Mouse (Mus musculus): ENCODE measurements around the gene Cd244a. TPM values are rescaled to one million over a fixed set of nuclear protein-coding genes. Genes with fewer than 3 reads are reported as not detected.

Cd244a gene
- polyA plus RNA-seq, 1 experiment, result 0.04 TPM

- no peak overlapping the region for H3ac ChIP-seq (ENCODE audit: control insufficient read depth, insufficient read length)
- H3K79me2 ChIP-seq (ENCODE audit: control insufficient read depth, insufficient read depth), result no peaks in the 10 kb centered on the region
- H3K27me3 ChIP-seq (ENCODE audit: control insufficient read depth, insufficient read depth, insufficient read length), result no peaks in the 10 kb centered on the region
Observed at GRCm38 (mm10) chr1:171638686-171639085, 79.7 kb downstream of the Cd244a start.

GRCm38 (mm10) chr1:171640796-171641195 lies 81.8 kb downstream of the Cd244a start:
- Histone ChIP-seq H3K4me3 (no peak overlapping the region), H3K79me2 (ENCODE audit: control insufficient read depth, insufficient read depth) (no peaks in the 10 kb centered on the region), H3K27me3 (ENCODE audit: control insufficient read depth, insufficient read depth, insufficient read length) (no peaks in the 10 kb centered on the region), H3ac (ENCODE audit: control insufficient read depth, insufficient read length) (no peak overlapping the region), H3K4me2 (ENCODE audit: low read depth) (no peak overlapping the region), H3K36me3 (ENCODE audit: control insufficient read depth, insufficient read depth) (no peaks in the 10 kb centered on the region)
- TF ChIP-seq TCF12 (IDR thresholded peaks at IDR 0.05; ENCODE audit: insufficient read depth, poor library complexity, severe bottlenecking) (no peak), USF1 (IDR thresholded peaks at IDR 0.05; ENCODE audit: low read depth) (no peak), CEBPB (IDR thresholded peaks at IDR 0.05; ENCODE audit: insufficient read depth, poor library complexity, severe bottlenecking) (no peak), POLR2AphosphoS2 (IDR thresholded peaks at IDR 0.05; ENCODE audit: insufficient read length, low read depth) (no peak), MYOD1 (IDR thresholded peaks at IDR 0.05; ENCODE audit: control insufficient read depth in 1 of 3, insufficient read length in 2 of 3, low read depth in 2 of 3) (no peak), MYOG (IDR thresholded peaks at IDR 0.05; ENCODE audit: control insufficient read depth in 1 of 3, insufficient read depth in 1 of 3, insufficient read length in 2 of 3, low read depth in 2 of 3) (no peak), REST (IDR thresholded peaks at IDR 0.05; ENCODE audit: insufficient read depth, insufficient read length) (no peak), TCF3 (IDR thresholded peaks at IDR 0.05; ENCODE audit: insufficient read length, low read depth) (no peak), SRF (IDR thresholded peaks at IDR 0.05; ENCODE audit: control insufficient read depth, insufficient read length, low read depth) (no peak), MAX (IDR thresholded peaks at IDR 0.05; ENCODE audit: low read depth) (no peak), E2F4 (IDR thresholded peaks at IDR 0.05; ENCODE audit: insufficient read depth) (no peak), POLR2A (IDR thresholded peaks at IDR 0.05; ENCODE audit: insufficient read length, low read depth) (no peak)

More at GRCm38 (mm10) chr1:171638686-171639085, 79.7 kb downstream of the Cd244a start:
- no peak overlapping the region for H3K4me2 ChIP-seq (ENCODE audit: low read depth)
- H3K36me3 ChIP-seq (ENCODE audit: control insufficient read depth, insufficient read depth), result no peaks in the 10 kb centered on the region
- TF ChIP-seq MAX (IDR thresholded peaks at IDR 0.05; ENCODE audit: low read depth) (no peak), TCF3 (IDR thresholded peaks at IDR 0.05; ENCODE audit: insufficient read length, low read depth) (no peak), TCF12 (IDR thresholded peaks at IDR 0.05; ENCODE audit: insufficient read depth, poor library complexity, severe bottlenecking) (no peak), E2F4 (IDR thresholded peaks at IDR 0.05; ENCODE audit: insufficient read depth) (no peak), USF1 (IDR thresholded peaks at IDR 0.05; ENCODE audit: low read depth) (no peak), MYOG (IDR thresholded peaks at IDR 0.05; ENCODE audit: control insufficient read depth in 1 of 3, insufficient read depth in 1 of 3, insufficient read length in 2 of 3, low read depth in 2 of 3) (no peak), POLR2AphosphoS2 (IDR thresholded peaks at IDR 0.05; ENCODE audit: insufficient read length, low read depth) (no peak), MYOD1 (IDR thresholded peaks at IDR 0.05; ENCODE audit: control insufficient read depth in 1 of 3, insufficient read length in 2 of 3, low read depth in 2 of 3) (no peak), REST (IDR thresholded peaks at IDR 0.05; ENCODE audit: insufficient read depth, insufficient read length) (no peak), SRF (IDR thresholded peaks at IDR 0.05; ENCODE audit: control insufficient read depth, insufficient read length, low read depth) (no peak), CEBPB (IDR thresholded peaks at IDR 0.05; ENCODE audit: insufficient read depth, poor library complexity, severe bottlenecking) (no peak), POLR2A (IDR thresholded peaks at IDR 0.05; ENCODE audit: insufficient read length, low read depth) (no peak)
- no peak overlapping the region for H3K4me3 ChIP-seq

GRCm38 (mm10) chr1:171643612-171644011 lies 84.6 kb downstream of the Cd244a start:
- TF ChIP-seq POLR2A (IDR thresholded peaks at IDR 0.05; ENCODE audit: insufficient read length, low read depth), result no peak
- no peak for TF ChIP-seq MYOD1 (IDR thresholded peaks at IDR 0.05; ENCODE audit: control insufficient read depth in 1 of 3, insufficient read length in 2 of 3, low read depth in 2 of 3)
- no peak for TF ChIP-seq POLR2AphosphoS2 (IDR thresholded peaks at IDR 0.05; ENCODE audit: insufficient read length, low read depth)
- no peak for TF ChIP-seq MYOG (IDR thresholded peaks at IDR 0.05; ENCODE audit: control insufficient read depth in 1 of 3, insufficient read depth in 1 of 3, insufficient read length in 2 of 3, low read depth in 2 of 3)
- no peak for TF ChIP-seq TCF12 (IDR thresholded peaks at IDR 0.05; ENCODE audit: insufficient read depth, poor library complexity, severe bottlenecking)
- no peak for TF ChIP-seq TCF3 (IDR thresholded peaks at IDR 0.05; ENCODE audit: insufficient read length, low read depth)
- TF ChIP-seq CEBPB (IDR thresholded peaks at IDR 0.05; ENCODE audit: insufficient read depth, poor library complexity, severe bottlenecking), result no peak
- TF ChIP-seq SRF (IDR thresholded peaks at IDR 0.05; ENCODE audit: control insufficient read depth, insufficient read length, low read depth), result no peak
- TF ChIP-seq REST (IDR thresholded peaks at IDR 0.05; ENCODE audit: insufficient read depth, insufficient read length), result no peak
- TF ChIP-seq MAX (IDR thresholded peaks at IDR 0.05; ENCODE audit: low read depth), result no peak
- no peak for TF ChIP-seq E2F4 (IDR thresholded peaks at IDR 0.05; ENCODE audit: insufficient read depth)
- no peak for TF ChIP-seq USF1 (IDR thresholded peaks at IDR 0.05; ENCODE audit: low read depth)
- Histone ChIP-seq H3K27me3 (ENCODE audit: control insufficient read depth, insufficient read depth, insufficient read length) (no peaks in the 10 kb centered on the region), H3ac (ENCODE audit: control insufficient read depth, insufficient read length) (no peak overlapping the region), H3K79me2 (ENCODE audit: control insufficient read depth, insufficient read depth) (no peaks in the 10 kb centered on the region), H3K4me3 (no peak overlapping the region), H3K36me3 (ENCODE audit: control insufficient read depth, insufficient read depth) (no peaks in the 10 kb centered on the region), H3K4me2 (ENCODE audit: low read depth) (no peak overlapping the region)

- no peak for TF ChIP-seq MYOG (IDR thresholded peaks at IDR 0.05; ENCODE audit: control insufficient read depth in 1 of 3, insufficient read depth in 1 of 3, insufficient read length in 2 of 3, low read depth in 2 of 3)
- no peak for TF ChIP-seq TCF12 (IDR thresholded peaks at IDR 0.05; ENCODE audit: insufficient read depth, poor library complexity, severe bottlenecking)
- TF ChIP-seq E2F4 (IDR thresholded peaks at IDR 0.05; ENCODE audit: insufficient read depth), result no peak
- no peak for TF ChIP-seq USF1 (IDR thresholded peaks at IDR 0.05; ENCODE audit: low read depth)
- no peaks in the 10 kb centered on the region for H3K27me3 ChIP-seq (ENCODE audit: control insufficient read depth, insufficient read depth, insufficient read length)
- H3K79me2 ChIP-seq (ENCODE audit: control insufficient read depth, insufficient read depth), result no peaks in the 10 kb centered on the region
- no peaks in the 10 kb centered on the region for H3K36me3 ChIP-seq (ENCODE audit: control insufficient read depth, insufficient read depth)
- H3K4me3 ChIP-seq, result no peak overlapping the region
- no peak overlapping the region for H3K4me2 ChIP-seq (ENCODE audit: low read depth)
- no peak overlapping the region for H3ac ChIP-seq (ENCODE audit: control insufficient read depth, insufficient read length)
Observed at GRCm38 (mm10) chr1:171646429-171646940, 87.5 kb downstream of the Cd244a start.
